Mouse (Mus musculus) lung, postnatal 14 days (tissue): ENCODE results near the gene Smad1.
A peak's percentile ranks its signal among the peaks of the same experiment; 100 is the strongest.

Experiments
- DNase-seq: peaks from one replicate; pipeline ENCODE4 v3.0.0; 2021

Gene Smad1

DNA sequence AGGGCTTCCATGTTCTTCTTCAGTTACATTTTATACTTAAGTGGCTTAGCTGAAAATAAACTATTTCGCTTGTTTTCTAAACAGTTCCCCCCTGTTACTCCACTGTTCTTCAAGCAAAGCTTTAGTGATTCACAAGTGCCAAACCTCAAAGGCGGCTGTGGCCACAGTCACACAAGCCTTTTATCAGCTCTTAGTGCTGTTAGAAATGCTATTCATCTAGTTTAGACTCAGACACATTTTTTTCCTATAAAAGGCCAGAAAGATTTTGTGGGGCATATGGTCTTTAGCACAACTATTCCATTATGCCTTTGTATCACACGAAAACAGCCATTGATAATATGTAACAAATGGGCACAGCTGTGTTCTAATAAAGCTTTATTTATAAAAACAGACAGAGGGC is 48.5 kb downstream of the Smad1 start:
- no peak for DNase-seq

DNA sequence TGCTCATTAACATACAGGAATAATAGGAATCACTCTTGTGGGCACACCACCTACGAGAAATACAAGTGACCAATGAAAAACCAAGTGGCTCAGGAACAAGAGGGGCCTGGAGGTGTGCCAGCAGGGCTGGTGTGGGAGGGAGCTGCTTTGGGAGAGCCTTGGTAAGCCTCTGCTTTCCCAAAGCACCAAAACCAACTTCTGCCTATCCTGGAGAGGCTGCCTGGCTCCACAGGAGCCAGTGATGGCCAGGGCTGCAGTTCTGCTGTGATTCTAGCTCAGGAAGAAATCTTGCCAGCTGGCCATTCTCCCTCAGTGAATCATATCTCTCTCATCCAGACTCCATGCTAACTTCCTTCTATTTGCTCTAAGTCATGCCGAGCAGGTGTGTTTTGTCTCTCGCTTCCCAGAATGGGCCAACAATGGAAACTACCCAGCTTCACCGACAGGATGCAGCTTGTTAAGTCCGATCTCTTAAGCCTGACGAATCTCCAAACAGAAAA is 49.2 kb downstream of the Smad1 start:
- DNase-seq: peak; percentile 62

DNA sequence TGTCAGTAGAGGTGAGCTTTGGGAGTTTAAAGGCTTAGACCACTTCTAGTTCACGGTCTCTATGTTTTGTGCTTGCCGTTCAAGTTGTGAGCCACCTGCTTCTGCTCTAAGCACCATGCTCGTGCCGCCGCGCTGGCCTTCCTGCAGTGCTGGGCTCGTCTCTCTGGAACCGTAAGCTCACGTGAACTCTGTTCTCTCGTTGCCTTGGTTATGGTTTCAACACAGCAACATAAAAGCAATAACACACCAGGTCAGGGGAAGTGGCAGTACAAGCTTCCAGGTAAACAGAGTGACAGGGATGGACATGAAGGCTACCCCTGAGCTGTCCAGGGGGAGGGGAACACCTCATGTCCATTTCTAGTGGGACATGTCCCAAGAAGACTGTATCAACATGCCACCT is 52.9 kb downstream of the Smad1 start:
- DNase-seq: no peak

DNA sequence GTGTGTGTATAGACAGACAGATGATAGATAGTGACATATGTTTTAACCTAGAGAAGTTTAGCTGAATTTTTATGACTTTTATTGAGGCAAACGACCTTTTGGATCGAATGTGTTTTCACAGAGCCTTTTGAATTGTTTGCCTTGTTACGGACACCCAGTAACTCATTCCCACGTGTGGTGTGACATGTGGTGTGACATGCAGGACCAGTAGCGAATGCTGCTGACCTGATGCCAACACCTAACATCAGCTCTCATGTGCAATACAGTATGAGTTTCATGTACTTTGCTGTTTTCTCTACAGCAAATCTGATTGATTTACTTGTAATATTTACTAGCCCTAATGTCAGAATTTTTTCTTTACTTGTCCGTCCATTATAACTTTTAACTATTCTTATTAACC is 53.5 kb downstream of the Smad1 start:
- no peak for DNase-seq

DNA sequence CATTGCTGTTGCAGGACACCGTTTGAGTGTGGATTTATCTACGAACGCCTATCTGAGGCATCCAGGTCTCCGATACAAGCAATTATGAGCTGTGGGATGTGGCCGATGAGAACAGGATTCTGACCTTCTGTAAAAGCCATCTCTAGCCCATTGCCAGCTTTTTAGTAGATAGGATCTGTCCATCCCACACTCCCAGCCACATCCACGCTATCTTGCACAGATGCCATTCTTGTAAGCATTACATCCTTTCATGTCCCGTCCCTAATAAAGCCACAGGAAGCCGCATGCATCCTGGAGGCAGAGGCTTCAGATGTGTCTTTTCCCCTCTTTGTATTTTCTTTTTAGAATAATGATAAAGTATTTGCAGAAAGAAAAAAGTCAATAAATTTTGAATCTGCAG is 58.1 kb downstream of the Smad1 start:
- no peak for DNase-seq

DNA sequence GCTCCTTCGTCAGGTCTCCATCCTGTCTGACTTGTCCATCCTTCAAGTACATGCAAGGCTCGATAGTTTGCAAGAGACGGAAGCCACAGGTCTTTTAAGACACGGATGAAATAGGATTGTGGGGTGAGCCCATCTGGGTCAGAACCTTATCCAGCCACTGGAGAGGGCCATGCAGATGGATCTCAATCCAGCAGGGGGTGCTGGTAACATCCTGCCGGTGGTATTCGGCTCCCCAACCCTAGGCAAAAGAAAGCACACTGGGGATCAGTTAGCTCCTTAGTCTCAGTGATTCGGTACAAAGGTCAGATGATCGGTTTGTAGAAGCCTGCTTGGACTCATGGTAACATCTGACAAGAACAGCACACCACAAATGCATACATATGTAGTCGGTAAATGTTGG is 59.8 kb downstream of the Smad1 start:
- peak; percentile 63 for DNase-seq

DNA sequence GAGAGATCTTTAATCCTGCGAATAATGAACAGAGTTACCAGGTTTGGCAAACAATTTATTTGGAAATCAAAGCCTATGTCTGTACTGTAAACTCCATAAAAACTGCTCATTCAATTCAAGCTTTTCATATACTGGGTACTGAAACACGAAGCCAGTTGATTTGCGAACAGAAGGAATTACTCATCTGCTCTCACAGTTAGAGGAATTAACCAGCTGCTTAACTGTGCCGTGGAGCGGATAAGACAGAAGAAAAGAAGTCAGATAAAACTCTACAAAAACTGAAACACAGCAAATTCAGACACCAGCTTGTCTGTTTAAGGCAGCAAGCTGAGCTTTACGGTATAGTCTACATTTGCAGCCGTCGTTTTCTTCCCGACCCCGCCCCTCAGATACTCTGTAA is 60.7 kb downstream of the Smad1 start:
- DNase-seq: no peak

DNA sequence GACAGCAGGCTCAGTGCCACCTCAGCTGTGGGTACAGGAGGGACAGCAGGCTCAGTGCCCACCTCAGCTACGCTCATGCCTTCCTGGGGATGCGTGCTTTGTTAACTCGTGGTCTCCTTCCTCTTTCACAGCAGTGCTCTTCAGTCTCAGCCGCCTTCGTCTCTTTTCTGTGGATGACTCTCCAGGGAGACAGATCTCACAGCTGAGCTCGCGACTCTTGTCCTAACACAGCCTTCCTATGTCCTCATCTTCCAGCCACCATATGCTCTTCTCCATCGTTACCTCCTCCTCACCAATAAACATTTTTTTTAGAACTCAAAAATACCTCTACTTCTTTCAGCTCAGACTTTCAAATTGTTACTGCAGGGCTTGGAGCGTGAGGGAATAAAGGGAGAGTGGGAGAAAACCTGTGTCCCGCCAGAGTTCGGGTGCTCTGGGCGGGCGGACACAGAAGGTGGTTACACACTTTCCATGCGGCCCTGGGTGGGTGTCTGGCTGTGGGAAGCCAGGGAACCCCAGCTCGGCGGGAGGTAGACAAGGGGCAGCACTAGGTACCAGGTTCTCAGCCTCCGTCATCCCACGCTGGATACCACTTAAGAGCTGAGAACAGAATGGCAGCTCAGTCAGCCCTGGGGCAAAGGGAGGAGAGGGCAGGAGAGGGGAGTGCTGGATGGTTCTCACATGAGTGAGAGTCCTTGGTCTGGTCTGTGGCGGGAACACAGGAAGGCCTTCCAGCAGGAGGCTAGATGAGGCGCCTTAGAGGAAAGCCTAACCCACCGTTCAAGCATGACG is 67.0 kb downstream of the Smad1 start:
- no peak for DNase-seq

DNA sequence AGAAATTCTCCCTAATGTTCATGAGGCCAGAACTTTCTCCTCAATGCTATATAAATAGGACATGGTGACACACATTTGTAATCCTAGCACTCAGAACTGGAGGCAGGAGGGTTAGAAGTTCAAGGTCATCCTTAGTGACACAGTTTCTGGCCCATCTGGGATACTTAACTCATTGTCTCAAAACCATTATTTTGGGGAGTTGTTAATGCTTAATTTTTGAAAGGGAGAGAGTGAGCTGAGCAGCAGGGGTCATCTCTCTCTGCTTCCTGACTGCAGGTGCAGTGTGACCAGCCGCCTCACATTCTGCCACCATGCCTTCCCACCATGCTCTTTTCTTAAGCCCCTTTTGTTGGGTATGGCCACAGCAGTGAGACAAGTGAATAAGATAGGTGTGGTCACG is 67.7 kb downstream of the Smad1 start:
- no peak for DNase-seq

DNA sequence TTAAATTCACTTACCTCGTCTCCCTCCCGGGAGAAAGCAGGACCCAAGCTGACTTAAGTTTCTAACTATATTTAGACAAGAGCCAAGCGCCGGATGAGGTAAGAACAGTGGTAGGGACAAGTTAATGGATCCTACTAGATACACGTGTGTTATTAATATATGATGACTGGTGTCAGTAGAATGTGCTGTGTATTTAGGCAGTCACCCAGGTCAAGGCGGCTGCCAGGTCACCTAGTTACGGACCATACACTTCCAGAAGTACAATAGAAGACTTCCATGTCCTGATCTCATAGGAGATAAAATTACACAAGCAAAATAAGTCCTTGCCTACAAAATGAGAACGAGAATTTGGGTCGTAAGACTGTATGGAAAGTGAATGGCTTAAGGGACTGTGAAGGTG is 68.3 kb downstream of the Smad1 start:
- DNase-seq: no peak

DNA sequence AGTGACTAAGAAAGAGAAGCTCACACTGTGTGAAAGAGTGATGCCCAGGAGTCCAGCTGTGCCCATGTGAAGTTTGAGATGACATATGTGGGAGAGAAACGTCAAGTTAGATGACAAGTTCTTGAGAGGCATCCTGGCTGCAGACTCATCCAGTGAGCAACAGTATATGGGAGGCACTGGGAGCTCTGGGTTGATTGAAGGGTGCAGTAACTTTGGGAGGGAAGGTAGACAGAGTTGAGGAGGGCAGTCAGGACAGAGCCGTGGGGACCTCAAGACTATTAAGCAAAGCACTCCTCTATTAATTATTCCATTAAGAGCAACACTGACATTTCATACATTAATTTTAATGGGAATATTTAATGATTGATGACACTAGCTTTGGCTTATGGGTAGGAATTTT is 69.6 kb downstream of the Smad1 start:
- no peak for DNase-seq

DNA sequence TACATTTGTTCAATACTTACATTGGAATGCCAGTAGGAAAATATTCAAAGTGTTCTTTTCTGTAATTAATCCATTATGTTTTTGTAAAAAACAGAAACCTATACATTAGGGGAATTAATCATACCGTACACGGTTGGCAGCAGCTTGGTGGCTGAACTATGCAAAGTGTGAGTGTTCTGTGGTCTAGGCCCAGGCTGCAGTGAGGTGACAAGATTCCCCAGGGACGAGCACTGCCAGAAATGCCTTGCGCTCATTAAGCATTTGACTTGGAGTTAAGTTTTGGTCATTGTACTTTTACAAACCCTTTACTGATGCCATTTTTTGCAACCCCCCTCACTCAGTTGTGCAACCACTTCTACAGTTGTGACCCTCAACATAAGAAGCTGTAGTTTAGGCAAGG is 70.1 kb downstream of the Smad1 start:
- DNase-seq: no peak

DNA sequence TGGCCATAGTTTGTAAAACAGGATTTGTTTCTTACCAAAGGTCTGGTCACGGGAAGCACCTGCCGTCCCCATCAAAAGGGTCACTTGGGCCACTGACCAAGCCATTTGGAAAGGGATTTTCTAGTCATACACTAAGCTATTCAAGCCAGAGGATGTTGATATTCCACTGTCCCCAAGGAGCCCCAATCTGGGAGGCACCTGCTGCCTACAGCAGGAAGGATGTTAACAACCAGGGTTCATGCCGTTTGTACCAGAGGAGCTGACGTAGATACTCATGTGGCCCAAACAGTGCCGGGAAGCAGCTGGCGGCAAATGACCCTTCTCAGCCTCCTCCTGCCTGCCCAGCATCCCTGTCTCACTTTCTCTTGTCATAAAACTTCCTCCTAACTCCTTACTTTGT is 73.8 kb downstream of the Smad1 start:
- no peak for DNase-seq

DNA sequence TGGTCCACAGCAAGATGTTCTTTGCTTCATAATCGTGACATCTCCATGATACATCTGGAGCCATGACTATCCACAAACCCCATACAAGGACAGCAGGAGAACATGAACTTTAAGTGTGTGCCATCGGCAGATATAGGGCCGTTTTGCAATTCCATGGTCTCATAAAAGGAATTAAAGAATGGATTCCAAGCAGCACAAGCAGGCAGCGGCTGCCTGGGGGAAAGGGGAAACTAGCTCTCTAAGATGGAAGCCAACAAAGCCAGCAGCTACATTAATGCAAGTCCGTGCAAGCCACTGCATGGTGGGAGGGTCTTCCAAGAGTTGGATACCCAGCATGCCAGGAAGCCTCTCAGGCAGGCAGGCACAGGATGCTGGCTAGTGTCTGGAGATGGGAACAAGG is 74.4 kb downstream of the Smad1 start:
- DNase-seq: no peak

DNA sequence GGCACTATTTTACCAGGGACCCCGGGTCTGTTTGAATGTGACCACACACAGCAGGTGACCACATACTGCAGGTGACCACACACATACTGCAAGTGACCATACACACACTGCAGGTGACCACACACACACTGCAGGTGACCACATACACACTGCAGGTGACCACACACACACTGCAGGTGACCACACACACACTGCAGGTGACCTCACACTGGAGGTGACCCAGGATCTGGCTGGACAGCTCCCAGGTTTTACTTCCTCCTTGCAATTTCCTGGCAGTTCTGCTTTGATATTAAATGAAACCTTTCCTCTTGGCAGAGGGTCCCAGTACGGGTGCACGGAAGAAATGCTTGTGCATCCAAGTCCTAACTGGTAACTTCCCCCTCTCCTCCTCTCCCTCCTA is 75.3 kb downstream of the Smad1 start:
- DNase-seq: no peak

DNA sequence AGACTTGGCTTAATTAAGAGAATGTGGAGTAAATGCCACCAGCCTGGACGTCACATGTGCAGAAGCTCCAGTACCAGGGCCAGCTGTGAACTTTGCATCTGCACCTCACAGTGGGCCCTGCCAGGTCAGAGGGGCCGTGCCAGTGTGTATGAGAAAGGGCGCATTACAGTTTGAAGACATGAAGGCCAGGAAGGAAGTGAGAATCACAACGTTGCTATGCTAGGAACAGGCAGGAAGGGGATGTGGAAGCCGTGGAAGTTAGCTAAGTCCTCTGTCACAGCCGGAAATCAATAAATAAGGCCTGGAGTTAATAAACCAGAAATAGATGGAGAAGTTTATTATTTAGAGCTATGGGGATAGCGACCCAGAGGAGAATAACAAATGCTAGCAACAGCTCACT is 76.2 kb downstream of the Smad1 start:
- no peak for DNase-seq

DNA sequence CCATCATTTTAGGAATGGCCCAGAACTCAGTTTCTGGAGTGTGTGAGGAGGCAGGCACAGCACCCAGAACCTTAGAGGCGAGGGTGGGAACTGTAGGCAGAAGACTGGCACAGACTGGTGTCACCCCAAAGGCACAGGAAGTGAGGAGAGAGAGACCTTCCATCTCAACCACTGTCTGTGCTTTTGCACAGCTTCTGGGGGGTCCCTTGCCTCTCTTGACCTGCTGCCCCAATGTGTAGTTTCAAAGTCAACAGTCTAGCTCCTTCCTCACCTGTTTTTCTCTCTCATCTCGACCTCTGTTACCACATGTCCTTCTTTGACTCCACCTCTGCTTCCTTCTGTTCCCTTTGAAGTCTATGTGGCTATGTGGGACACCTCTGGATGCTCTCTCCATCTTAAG is 88.5 kb downstream of the Smad1 start:
- DNase-seq: no peak

DNA sequence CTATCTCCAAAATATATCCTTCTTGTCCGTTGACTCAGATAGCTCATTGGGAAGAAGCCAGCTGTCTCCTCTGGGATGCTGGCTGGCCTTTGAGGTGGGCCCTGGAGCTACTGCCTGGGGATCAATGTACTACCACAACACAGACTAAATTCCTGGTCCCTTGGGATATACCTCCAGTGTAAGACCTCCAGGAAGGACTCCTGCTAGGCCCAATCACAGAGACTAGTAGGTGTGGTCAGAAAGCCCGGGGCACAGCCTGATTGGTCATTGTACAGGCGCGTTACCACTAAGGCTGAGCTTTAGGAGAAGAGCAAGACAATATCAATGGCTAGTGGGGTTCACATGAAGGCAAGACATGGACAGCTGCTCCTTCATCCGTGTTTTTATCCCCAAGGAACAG is 93.4 kb downstream of the Smad1 start:
- no peak for DNase-seq

DNA sequence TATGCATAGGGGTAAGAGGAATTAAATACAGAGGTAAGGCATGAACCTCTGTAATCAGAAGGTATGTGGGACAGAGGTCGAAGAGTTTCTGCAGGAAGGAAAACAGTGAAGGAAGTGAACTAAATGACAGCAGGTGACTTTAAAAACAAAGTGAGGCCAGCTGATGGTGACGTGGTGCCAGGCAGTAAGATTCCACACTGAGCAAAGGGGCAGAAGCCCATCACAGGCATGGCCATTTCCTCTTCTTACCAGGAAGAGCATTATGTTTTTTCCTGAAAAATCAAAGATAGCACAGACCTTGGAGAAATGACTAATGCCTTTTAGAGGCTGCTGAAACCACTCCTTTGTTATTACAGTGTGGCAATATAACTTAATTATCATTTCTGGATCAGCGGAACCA is 97.8 kb downstream of the Smad1 start:
- DNase-seq: no peak

DNA sequence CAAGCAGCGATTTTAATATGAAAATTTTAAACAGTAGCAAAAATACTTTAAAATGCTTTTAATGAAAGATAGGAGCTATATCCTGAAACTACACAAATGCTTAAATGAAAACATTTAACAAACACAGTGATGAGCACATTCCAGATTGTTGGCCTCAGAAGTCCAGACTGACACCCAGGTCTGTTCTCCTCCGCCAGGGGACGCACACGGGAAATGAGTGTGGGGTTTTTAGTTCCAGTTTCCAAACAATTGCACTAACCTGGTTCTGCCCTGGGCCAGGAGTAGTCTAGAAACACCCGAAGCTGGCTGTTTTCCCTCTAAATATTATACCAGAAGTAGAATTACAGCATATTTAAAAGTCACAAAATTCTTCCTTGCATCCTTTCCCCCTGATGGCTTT is 99.6 kb downstream of the Smad1 start:
- peak; percentile 13 for DNase-seq

DNA sequence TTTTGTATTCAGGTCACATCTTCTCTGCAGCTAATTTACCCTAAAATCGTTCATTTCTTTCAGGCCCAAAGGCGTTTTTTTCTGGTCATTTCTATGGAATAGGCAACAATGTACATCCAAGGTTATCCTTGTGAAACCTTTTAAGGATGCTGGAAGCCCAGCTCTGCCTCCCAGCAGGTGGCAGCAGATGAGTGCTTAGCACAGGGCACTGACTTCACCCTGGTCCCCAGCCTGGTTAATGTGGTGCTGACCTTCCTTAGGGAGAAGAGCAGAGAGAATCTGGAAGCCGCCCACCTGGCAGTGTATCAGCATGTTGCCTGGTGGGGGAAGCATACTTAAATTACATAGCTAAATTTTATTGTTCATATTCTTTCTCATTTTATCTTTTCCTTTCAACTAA is 101.6 kb downstream of the Smad1 start:
- DNase-seq: peak; percentile 82

DNA sequence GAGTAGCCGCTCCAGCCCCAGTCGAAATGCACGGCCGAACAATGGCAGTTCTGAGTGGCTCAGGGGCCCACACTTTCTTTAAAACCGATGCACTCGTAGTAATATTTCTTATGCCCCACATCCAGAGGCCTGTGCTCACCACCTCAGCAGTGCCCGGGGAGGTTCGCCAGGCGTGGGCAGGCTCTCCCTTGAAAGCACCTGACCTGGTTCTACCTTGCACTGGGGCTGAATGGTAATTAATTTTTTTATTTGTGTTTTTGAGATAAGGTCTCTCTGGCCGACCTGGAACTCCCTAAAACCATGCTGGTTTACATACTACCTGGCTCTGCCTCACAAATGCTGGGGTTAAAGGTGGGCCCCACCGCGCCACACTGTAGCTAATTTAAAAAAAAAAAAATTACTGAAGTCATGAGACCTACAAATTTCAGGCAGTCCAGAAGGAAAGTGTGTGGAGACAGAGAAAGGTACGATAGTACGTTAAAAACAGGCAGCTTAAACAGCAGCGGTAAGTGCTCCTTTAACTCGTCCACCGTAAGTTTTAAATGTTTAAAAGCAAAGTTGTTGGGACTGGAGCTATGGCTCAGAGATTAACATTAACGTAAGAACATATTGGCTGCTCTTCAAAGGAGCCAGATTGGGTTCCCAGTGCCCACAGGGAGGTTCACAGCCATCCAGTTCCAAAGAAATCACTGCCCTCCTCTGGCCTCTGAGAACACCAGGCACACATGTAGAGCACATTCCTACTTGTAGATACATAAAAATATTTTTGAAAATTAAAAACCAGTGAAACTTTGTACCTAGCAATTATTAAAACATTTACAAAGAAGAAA is 103.8 kb downstream of the Smad1 start:
- DNase-seq: no peak

DNA sequence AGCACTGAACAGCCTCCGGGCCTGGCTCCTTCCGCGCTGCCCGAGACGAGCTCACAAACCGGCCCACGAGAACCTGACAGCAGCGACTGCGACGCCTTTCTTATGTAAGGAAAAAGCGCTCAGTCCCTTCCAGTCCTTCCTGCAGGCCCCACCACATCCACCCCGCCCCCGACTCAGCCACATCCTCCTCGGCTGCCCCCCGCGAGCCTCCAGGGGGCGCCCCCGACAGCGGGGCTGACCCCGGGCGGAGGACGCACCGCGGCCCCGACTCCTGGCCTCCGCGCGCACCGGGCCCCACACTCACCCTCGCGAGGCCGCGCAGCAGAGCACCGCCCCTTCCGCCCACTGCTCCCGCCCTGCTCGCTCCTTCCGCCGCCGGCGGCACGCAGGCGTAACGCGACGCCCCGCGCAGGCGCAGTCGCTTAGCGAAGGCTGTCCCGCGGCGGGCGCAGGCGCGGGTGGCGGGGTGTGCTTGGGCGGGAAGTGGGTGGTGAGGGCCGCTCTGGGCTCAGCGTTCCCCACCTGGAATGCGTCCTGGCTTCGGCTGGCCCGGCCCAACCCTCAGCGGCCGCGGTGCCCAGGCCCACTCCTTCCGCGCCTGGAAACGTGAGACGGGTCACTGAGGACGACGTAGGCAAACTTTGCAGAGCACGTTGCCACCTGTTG is 104.6 kb downstream of the Smad1 start, which contains the start of gene Mmaa:
Gene Mmaa (minus strand): TSS at position 328 of the 666 bp plus-strand sequence.
- DNase-seq: peak; percentile 97

DNA sequence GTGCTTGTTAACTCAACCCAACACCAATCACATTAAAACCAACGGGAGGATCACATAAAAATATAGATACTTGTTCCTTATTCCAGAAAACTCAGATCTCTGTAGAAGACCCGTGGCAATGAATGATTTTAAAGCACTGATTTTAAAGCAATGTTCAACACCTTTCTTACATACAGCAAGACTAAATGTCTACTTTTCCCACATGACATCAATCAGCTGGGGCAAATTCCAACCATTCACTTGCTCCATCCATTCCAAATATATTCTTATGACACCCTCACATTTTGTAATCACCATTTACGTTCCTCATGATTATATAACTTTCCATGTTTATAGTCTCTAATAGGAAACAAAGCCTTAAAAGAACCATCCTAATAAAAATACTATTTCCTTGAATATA is 105.5 kb downstream of the Smad1 start:
- DNase-seq: no peak
